Mouse (Mus musculus) brown adipose tissue, adult 24 weeks (tissue): ENCODE measurements around the gene Klhl33. TPM values are rescaled to one million over a fixed set of nuclear protein-coding genes. Genes with fewer than 3 reads are reported as not detected.
"Not testable (repeated sequence)": the region's sequence is repeated elsewhere in the genome, so short reads cannot be mapped to it uniquely, and the experiment has no call there.

Experiments used
- H3K27ac ChIP-seq: fragments of 200-500 bp; replicated peaks from 2 replicates; pipeline ENCODE4 v1.5.1; 2012; ENCODE audit warnings: low read depth, mild to moderate bottlenecking, low read length
- H3K4me1 ChIP-seq: fragments of 200-500 bp; 2 replicates; pipeline ENCODE4 v1.6.1; 2012; ENCODE audit warnings: low read length, mixed read lengths; ENCODE audit not compliant: control insufficient read depth, insufficient read depth, insufficient read length
- H3K4me3 ChIP-seq: fragments of 200-500 bp; 2 replicates; pipeline ENCODE4 v1.5.1; 2012; ENCODE audit warnings: low read depth, mild to moderate bottlenecking, low read length, moderate library complexity; ENCODE audit not compliant: insufficient read depth
- polyA plus RNA-seq: library from polyadenylated mRNA; stranded (reverse); fragments of >200 nt; gene quantifications from 2 replicates; pipeline ENCODE4 v1.2.4, GENCODE M21; 2012; ENCODE audit not compliant: missing spikeins, insufficient read depth, insufficient read length

The Klhl33 gene
- polyA plus RNA-seq, 1 experiment: 0.32 TPM

GRCm38 (mm10) chr14:50924281-50925064 is 27.2 kb upstream of the Klhl33 start, which contains the start of the genes Osgep and Apex1:
Osgep (minus strand) TSS chr14:50924893.
Apex1 (plus strand) TSS chr14:50924968.
- Histone ChIP-seq H3K4me3 (peak within 1 kb of the TSS; percentile 89), H3K27ac (peak within 1 kb of the TSS; percentile 91)

GRCm38 (mm10) chr14:50923437-50923836 is 26.1 kb upstream of the Klhl33 start:
- H3K27ac ChIP-seq, H3K4me1 ChIP-seq: not testable (repeated sequence)
- H3K4me3 ChIP-seq: peak overlapping the region; percentile 89

More at GRCm38 (mm10) chr14:50924281-50925064, 27.2 kb upstream of the Klhl33 start, which contains the start of the genes Osgep and Apex1:
- H3K4me1 ChIP-seq: no peaks in the 10 kb centered on the region

- no peak overlapping the region for H3K27ac ChIP-seq
- H3K4me1 ChIP-seq: no peaks in the 10 kb centered on the region
- H3K4me3 ChIP-seq: no peak overlapping the region
These were observed 14.0 kb upstream of the Klhl33 start for GRCm38 (mm10) chr14:50911356-50911755.

- H3K4me1 ChIP-seq: no peaks in the 10 kb centered on the region
- no peak overlapping the region for H3K27ac ChIP-seq
- H3K4me3 ChIP-seq: no peak overlapping the region
These were observed 10.8 kb upstream of the Klhl33 start for GRCm38 (mm10) chr14:50908126-50908525.

GRCm38 (mm10) chr14:50905327-50905726 is 8.0 kb upstream of the Klhl33 start:
- not testable (repeated sequence) for H3K4me3 ChIP-seq, H3K4me1 ChIP-seq, H3K27ac ChIP-seq

- Histone ChIP-seq H3K4me1 (no peaks in the 10 kb centered on the region), H3K4me3 (no peak overlapping the region), H3K27ac (no peak overlapping the region)
These were observed 7.5 kb upstream of the Klhl33 start for GRCm38 (mm10) chr14:50904828-50905129.

GRCm38 (mm10) chr14:50903973-50904827 is 6.9 kb upstream of the Klhl33 start:
- H3K27ac ChIP-seq: no peak overlapping the region
- H3K4me1 ChIP-seq: no peaks in the 10 kb centered on the region
- peak overlapping the region; percentile 35 for H3K4me3 ChIP-seq

- not testable (repeated sequence) for H3K4me3 ChIP-seq, H3K4me1 ChIP-seq, H3K27ac ChIP-seq
These were observed 685 bp upstream of the Klhl33 start for GRCm38 (mm10) chr14:50897992-50898391.

GRCm38 (mm10) chr14:50896747-50897373 is 447 bp downstream of the Klhl33 start:
- Histone ChIP-seq H3K4me1 (0 out of 2 replicates have a peak, but pooled peaks cover 3% of the 10 kb centered on the region), H3K27ac (peak overlapping the region; percentile 56), H3K4me3 (peak overlapping the region; percentile 34)

- H3K27ac ChIP-seq: peak overlapping the region; percentile 56
- 0 out of 2 replicates have a peak, but pooled peaks cover 3% of the 10 kb centered on the region for H3K4me1 ChIP-seq
- peak overlapping the region; percentile 34 for H3K4me3 ChIP-seq
These were observed 1.1 kb downstream of the Klhl33 start for GRCm38 (mm10) chr14:50895985-50896746.

GRCm38 (mm10) chr14:50895407-50895806 is 1.9 kb downstream of the Klhl33 start:
- Histone ChIP-seq H3K27ac (peak overlapping the region; percentile 13; the same call in 1 of the 2 replicates), H3K4me3 (no peak overlapping the region), H3K4me1 (0 out of 2 replicates have a peak, but pooled peaks cover 3% of the 10 kb centered on the region)

GRCm38 (mm10) chr14:50892541-50893459 is 4.5 kb downstream of the Klhl33 start:
- H3K4me3 ChIP-seq: no peak overlapping the region
- no peak overlapping the region for H3K27ac ChIP-seq
- 0 out of 2 replicates have a peak, but pooled peaks cover 3% of the 10 kb centered on the region for H3K4me1 ChIP-seq

- Histone ChIP-seq H3K4me3 (no peak overlapping the region), H3K4me1 (0 out of 2 replicates have a peak, but pooled peaks cover 3% of the 10 kb centered on the region)
These were observed 5.2 kb downstream of the Klhl33 start for GRCm38 (mm10) chr14:50892091-50892490.

More at GRCm38 (mm10) chr14:50892091-50892490, 5.2 kb downstream of the Klhl33 start:
- no peak overlapping the region for H3K27ac ChIP-seq
